Mouse (Mus musculus): Measurements from ENCODE around the gene Tmem234.

Tmem234 gene

GRCm38 (mm10) chr4:129577688-129578087, 22.8 kb upstream of the Tmem234 start:
- in situ Hi-C loops (cut with MboI; ENCODE audit: low sequenced_read_pairs): no loop called here

GRCm38 (mm10) chr4:129578466-129578865, 22.0 kb upstream of the Tmem234 start, which contains the start of gene Fam167b:
Gene Fam167b (minus strand): TSS chr4:129578549.
- in situ Hi-C loops (cut with MboI; ENCODE audit: low sequenced_read_pairs): no loop called here

- in situ Hi-C loops (cut with MboI; ENCODE audit: low sequenced_read_pairs): no loop called here
Measured at GRCm38 (mm10) chr4:129580347-129580746, 20.1 kb upstream of the Tmem234 start.

GRCm38 (mm10) chr4:129582251-129582650, 18.2 kb upstream of the Tmem234 start:
- in situ Hi-C loops (cut with MboI; ENCODE audit: low sequenced_read_pairs): no loop called here

GRCm38 (mm10) chr4:129584370-129584769, 16.1 kb upstream of the Tmem234 start:
- in situ Hi-C loops (cut with MboI; ENCODE audit: low sequenced_read_pairs): no loop called here

GRCm38 (mm10) chr4:129584884-129585608, 15.4 kb upstream of the Tmem234 start:
- in situ Hi-C loops (cut with MboI; ENCODE audit: low sequenced_read_pairs): no loop called here

- in situ Hi-C loops (cut with MboI; ENCODE audit: low sequenced_read_pairs): no loop called here
Measured at GRCm38 (mm10) chr4:129585773-129586172, 14.7 kb upstream of the Tmem234 start.

GRCm38 (mm10) chr4:129586943-129587342, 13.5 kb upstream of the Tmem234 start:
- in situ Hi-C loops (cut with MboI; ENCODE audit: low sequenced_read_pairs): no loop called here

- in situ Hi-C loops (cut with MboI; ENCODE audit: low sequenced_read_pairs): no loop called here
Measured at GRCm38 (mm10) chr4:129588865-129589264, 11.6 kb upstream of the Tmem234 start.

- in situ Hi-C loops (cut with MboI; ENCODE audit: low sequenced_read_pairs): loop anchor here (10.0 to 25.0 kb wide), 2 partner anchors 64 to 246 kb away; partner anchors contain the start of gene Hdac1
Measured at GRCm38 (mm10) chr4:129608426-129609025, 8.1 kb downstream of the Tmem234 start.

GRCm38 (mm10) chr4:129609139-129609631, 8.7 kb downstream of the Tmem234 start:
- in situ Hi-C loops (cut with MboI; ENCODE audit: low sequenced_read_pairs): loop anchor here (10.0 to 25.0 kb wide), 2 partner anchors 64 to 247 kb away; partner anchors contain the start of gene Hdac1

GRCm38 (mm10) chr4:129610026-129610425, 9.6 kb downstream of the Tmem234 start:
- in situ Hi-C loops (cut with MboI; ENCODE audit: low sequenced_read_pairs): loop anchor here (25.0 kb wide), 1 partner anchor 248 kb away; no protein-coding TSS in a partner anchor

GRCm38 (mm10) chr4:129610472-129610871, 10.0 kb downstream of the Tmem234 start:
- in situ Hi-C loops (cut with MboI; ENCODE audit: low sequenced_read_pairs): loop anchor here (25.0 kb wide), 1 partner anchor 248 kb away; no protein-coding TSS in a partner anchor

GRCm38 (mm10) chr4:129614093-129614492, 13.6 kb downstream of the Tmem234 start, which contains the start of gene Dcdc2b:
Gene Dcdc2b (minus strand): TSS chr4:129614257.
- in situ Hi-C loops (cut with MboI; ENCODE audit: low sequenced_read_pairs): loop anchor here (25.0 kb wide), 1 partner anchor 252 kb away; no protein-coding TSS in a partner anchor

GRCm38 (mm10) chr4:129615801-129616290, 15.4 kb downstream of the Tmem234 start:
- in situ Hi-C loops (cut with MboI; ENCODE audit: low sequenced_read_pairs): loop anchor here (25.0 kb wide), 1 partner anchor 254 kb away; no protein-coding TSS in a partner anchor

- in situ Hi-C loops (cut with MboI; ENCODE audit: low sequenced_read_pairs): loop anchor here (25.0 kb wide), 1 partner anchor 254 kb away; no protein-coding TSS in a partner anchor
Measured at GRCm38 (mm10) chr4:129616631-129617030, 16.2 kb downstream of the Tmem234 start.

GRCm38 (mm10) chr4:129617121-129617641, 16.7 kb downstream of the Tmem234 start:
- in situ Hi-C loops (cut with MboI; ENCODE audit: low sequenced_read_pairs): loop anchor here (25.0 kb wide), 1 partner anchor 255 kb away; no protein-coding TSS in a partner anchor

- in situ Hi-C loops (cut with MboI; ENCODE audit: low sequenced_read_pairs): loop anchor here (25.0 kb wide), 1 partner anchor 256 kb away; no protein-coding TSS in a partner anchor
Measured at GRCm38 (mm10) chr4:129618031-129618430, 17.6 kb downstream of the Tmem234 start.

GRCm38 (mm10) chr4:129618786-129619691, 18.6 kb downstream of the Tmem234 start, which contains the start of gene Iqcc:
Gene Iqcc (minus strand): TSS chr4:129619099.
- in situ Hi-C loops (cut with MboI; ENCODE audit: low sequenced_read_pairs): loop anchor here (25.0 kb wide), 1 partner anchor 257 kb away; no protein-coding TSS in a partner anchor

Measured in CH12F3 (cell line).